Mouse (Mus musculus) C2C12 (cell line): Measurements from ENCODE around the gene Spred1. TPM values are rescaled to one million over a fixed set of nuclear protein-coding genes. Genes with fewer than 3 reads are reported as not detected.

ENCODE experiments used
- H3K27me3 ChIP-seq: one replicate; pipeline ENCODE4 v1.6.1; 2011; ENCODE audit not compliant: control insufficient read depth, insufficient read depth, insufficient read length
- H3K36me3 ChIP-seq: one replicate; pipeline ENCODE4 v1.6.1; 2011; ENCODE audit not compliant: control insufficient read depth, insufficient read depth
- H3K4me3 ChIP-seq: one replicate; pipeline ENCODE4 v1.5.1; 2011; ENCODE audit warnings: mild to moderate bottlenecking, control low read depth; ENCODE audit not compliant: poor library complexity, insufficient read depth, severe bottlenecking
- H3K79me2 ChIP-seq: one replicate; pipeline ENCODE4 v1.6.1; 2011; ENCODE audit not compliant: control insufficient read depth, insufficient read depth
- H3K79me3 ChIP-seq: one replicate; pipeline ENCODE4 v1.6.1; 2011; ENCODE audit warnings: low read depth, control low read depth
- H3ac ChIP-seq: one replicate; pipeline ENCODE3; 2011; ENCODE audit warnings: low read depth; ENCODE audit not compliant: control insufficient read depth, insufficient read length
- CEBPB ChIP-seq: IDR thresholded peaks from one replicate; pipeline ENCODE4 v1.6.1; 2011; ENCODE audit warnings: low read depth, mild to moderate bottlenecking, control low read depth, moderate library complexity
- CTCF ChIP-seq: IDR thresholded peaks from one replicate; pipeline ENCODE4 v1.5.1; 2011; ENCODE audit not compliant: control insufficient read depth, insufficient read depth, insufficient read length
- FOSL1 ChIP-seq: IDR thresholded peaks from one replicate; pipeline ENCODE4 v1.8.0; 2011; ENCODE audit warnings: mild to moderate bottlenecking, low read length; ENCODE audit not compliant: poor library complexity, insufficient read depth, severe bottlenecking
- MAX ChIP-seq: IDR thresholded peaks from one replicate; pipeline ENCODE4 v1.6.1; 2011; ENCODE audit warnings: mild to moderate bottlenecking, control low read depth
- MYOD1 ChIP-seq: IDR thresholded peaks from one replicate; pipeline ENCODE4 v1.6.1; 2011; ENCODE audit warnings: low read depth; ENCODE audit not compliant: control insufficient read depth, insufficient read length
- MYOG ChIP-seq: IDR thresholded peaks from one replicate; pipeline ENCODE4 v1.6.1; 2011; ENCODE audit not compliant: control insufficient read depth, insufficient read length; ENCODE audit errors: extremely low read depth
- USF1 ChIP-seq: IDR thresholded peaks from one replicate; pipeline ENCODE4 v1.6.1; 2011; ENCODE audit warnings: low read depth, mild to moderate bottlenecking, control low read depth, moderate library complexity
- polyA plus RNA-seq: library from polyadenylated mRNA; unstranded; fragments of >200 nt; fragmentation: generic; extraction: Trizol; gene quantifications from one replicate; pipeline ENCODE4 v1.2.1, GENCODE M21; 2012; ENCODE audit warnings: missing spikeins

Gene Spred1
- polyA plus RNA-seq, 1 experiment = 13.0 TPM

DNA sequence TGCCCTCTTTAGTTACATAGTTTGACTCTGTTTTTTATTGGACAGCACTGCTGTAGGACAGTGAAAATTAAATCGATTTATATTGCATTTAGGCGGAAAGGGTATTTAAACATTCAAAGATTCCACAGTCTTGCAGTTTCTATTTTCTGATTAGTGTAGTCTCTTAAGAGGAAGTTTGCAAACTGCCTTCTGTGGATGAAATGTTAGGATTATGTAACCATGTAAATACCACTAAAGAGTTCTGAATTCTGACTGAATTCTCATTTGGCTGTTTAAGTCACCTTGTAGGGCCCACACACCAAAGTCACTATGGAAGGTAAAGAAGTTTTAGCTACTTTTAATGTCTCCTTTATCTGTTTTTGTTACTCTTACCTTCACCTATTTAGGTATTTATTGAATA is 24.9 kb downstream of the Spred1 start:
- Histone ChIP-seq H3K27me3 (no peaks in the 10 kb centered on the region), H3K79me3 (peaks cover 97% of the 10 kb centered on the region), H3K4me3 (no peak overlapping the region), H3ac (no peak overlapping the region), H3K79me2 (peaks cover 100% of the 10 kb centered on the region), H3K36me3 (no peaks in the 10 kb centered on the region)
- no peak for TF ChIP-seq CEBPB
- TF ChIP-seq MYOG = no peak
- TF ChIP-seq USF1 = no peak

DNA sequence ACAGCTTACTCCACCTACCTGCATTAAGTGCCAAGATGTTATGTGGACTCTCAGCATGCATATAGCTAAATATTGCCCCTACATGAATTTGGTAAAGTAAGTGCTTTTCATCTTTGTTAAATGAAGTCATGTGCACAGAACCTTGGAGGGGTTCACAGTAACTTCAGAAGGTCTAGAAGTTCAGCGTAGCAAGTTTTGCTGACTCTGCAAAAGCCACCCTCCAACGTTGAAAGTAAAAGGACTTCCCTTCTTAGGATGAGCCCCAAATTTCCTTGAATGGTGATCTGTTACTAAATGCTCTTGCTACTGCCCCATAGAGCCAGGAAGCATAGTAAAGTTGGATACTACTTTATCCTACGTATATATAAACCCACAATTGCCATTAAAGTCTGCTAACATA is 25.4 kb downstream of the Spred1 start:
- TF ChIP-seq CEBPB (no peak), MYOD1 (no peak), USF1 (no peak), FOSL1 (no peak), CTCF (no peak)
- Histone ChIP-seq H3K79me2 (peaks cover 100% of the 10 kb centered on the region), H3K27me3 (no peaks in the 10 kb centered on the region), H3K79me3 (peaks cover 96% of the 10 kb centered on the region), H3K4me3 (no peak overlapping the region), H3ac (no peak overlapping the region), H3K36me3 (no peaks in the 10 kb centered on the region)

DNA sequence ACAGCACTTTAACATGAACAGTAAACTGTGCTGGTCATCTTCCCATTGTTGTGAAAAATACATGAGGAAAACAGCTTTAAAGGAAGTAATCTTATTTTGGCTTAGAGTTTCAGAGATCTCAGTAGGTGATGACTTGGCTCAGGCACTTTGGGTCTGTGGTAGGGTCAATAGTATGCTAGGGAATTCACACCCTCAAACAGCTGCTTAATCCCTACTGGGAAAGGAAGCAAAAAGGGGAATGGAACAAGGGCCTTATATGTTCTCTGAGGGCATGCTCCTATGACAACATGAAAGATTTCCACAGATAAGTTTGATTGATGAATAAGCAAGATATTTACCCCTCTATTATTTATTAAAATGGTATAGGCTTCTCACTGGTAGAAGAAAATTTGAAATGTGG is 31.0 kb downstream of the Spred1 start:
- peak; percentile 48 for TF ChIP-seq MYOD1
- no peak for TF ChIP-seq CTCF
- TF ChIP-seq MAX = no peak
- Histone ChIP-seq H3K27me3 (no peaks in the 10 kb centered on the region), H3ac (no peak overlapping the region), H3K36me3 (peaks cover 29% of the 10 kb centered on the region), H3K79me3 (peaks cover 88% of the 10 kb centered on the region), H3K4me3 (no peak overlapping the region), H3K79me2 (peaks cover 100% of the 10 kb centered on the region)

GRCm38 (mm10) chr2:117168379-117168778 is 47.2 kb downstream of the Spred1 start:
- Histone ChIP-seq H3K79me2 (peaks cover 64% of the 10 kb centered on the region), H3K27me3 (no peaks in the 10 kb centered on the region), H3K4me3 (no peak overlapping the region)

GRCm38 (mm10) chr2:117169037-117169436 is 47.9 kb downstream of the Spred1 start:
- no peak for TF ChIP-seq MYOD1
- TF ChIP-seq USF1 = no peak
- no peak for TF ChIP-seq CTCF
- TF ChIP-seq CEBPB = no peak
- TF ChIP-seq FOSL1 = no peak
- TF ChIP-seq MAX = no peak
- no peak overlapping the region for H3ac ChIP-seq
- H3K79me3 ChIP-seq = peaks cover 20% of the 10 kb centered on the region
- H3K36me3 ChIP-seq = peaks cover 77% of the 10 kb centered on the region
- no peak overlapping the region for H3K4me3 ChIP-seq
- no peaks in the 10 kb centered on the region for H3K27me3 ChIP-seq
- H3K79me2 ChIP-seq = peaks cover 64% of the 10 kb centered on the region

More at GRCm38 (mm10) chr2:117168379-117168778, 47.2 kb downstream of the Spred1 start:
- Histone ChIP-seq H3ac (no peak overlapping the region), H3K79me3 (peaks cover 22% of the 10 kb centered on the region), H3K36me3 (peaks cover 78% of the 10 kb centered on the region)
- no peak for TF ChIP-seq MAX
- TF ChIP-seq CEBPB = no peak
- TF ChIP-seq USF1 = no peak
- TF ChIP-seq MYOG = no peak
- TF ChIP-seq MYOD1 = no peak
- TF ChIP-seq CTCF = no peak
- TF ChIP-seq FOSL1 = no peak

- Histone ChIP-seq H3K27me3 (no peaks in the 10 kb centered on the region), H3ac (no peak overlapping the region), H3K79me3 (peaks cover 17% of the 10 kb centered on the region), H3K36me3 (peaks cover 78% of the 10 kb centered on the region), H3K4me3 (no peak overlapping the region), H3K79me2 (peaks cover 55% of the 10 kb centered on the region)
- no peak for TF ChIP-seq USF1
- no peak for TF ChIP-seq FOSL1
- TF ChIP-seq CTCF = no peak
- TF ChIP-seq MYOG = no peak
- TF ChIP-seq MAX = no peak
- no peak for TF ChIP-seq MYOD1
- no peak for TF ChIP-seq CEBPB
Measured at GRCm38 (mm10) chr2:117172981-117173380, 51.8 kb downstream of the Spred1 start.
